Comparison of ENCODE assay signal across 28 mouse cellular contexts in the genomic region with DNA sequence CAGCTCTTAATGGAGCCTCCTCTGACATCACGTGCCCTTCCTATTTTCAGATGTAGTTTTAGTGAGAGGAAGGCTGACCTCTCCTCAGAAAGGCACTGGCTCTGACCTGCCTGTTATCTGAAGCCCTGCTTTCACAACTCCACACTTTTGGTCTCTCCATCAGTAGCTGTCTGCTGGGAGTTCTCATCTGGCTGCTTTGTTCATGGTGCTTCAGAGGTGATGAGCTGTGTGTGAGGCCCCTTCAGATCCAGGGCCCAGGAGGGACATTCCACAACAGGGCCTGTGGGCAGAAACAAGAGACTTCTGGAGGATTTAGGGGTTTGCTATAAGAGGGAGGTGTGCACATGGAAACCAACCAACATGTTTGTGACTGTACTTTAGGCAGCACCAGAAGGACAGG. TPM values are rescaled to one million over a fixed set of nuclear protein-coding genes. Genes with fewer than 3 reads are reported as not detected.
A peak's percentile ranks its signal among the peaks of the same experiment; 100 is the strongest.
DNase-seq lines count a peak whose midpoint lies in the region; ATAC-seq lines count a peak whose summit lies in the region.
"Had no signal": no experiment of that assay in that cellular context is flagged by ENCODE, and none has a peak within 500 bp of the region (broad histone marks: within the 10 kb centered on the region; RNA-seq: fewer than 3 reads in every experiment).

No protein-coding gene starts in this region.

- H3K9me3 ChIP-seq in midbrain, embryonic 11.5 days (ENCODE audit: control insufficient read depth, low read length), result no peaks in the 10 kb centered on the region
- no peaks in the 10 kb centered on the region for H3K9me3 ChIP-seq in midbrain, embryonic 13.5 days
- H3K9me3 ChIP-seq in heart, embryonic 13.5 days, result no peaks in the 10 kb centered on the region
- H3K9me3 ChIP-seq: embryonic facial prominence, embryonic 12.5 days; G1E; hindbrain, embryonic 12.5 days; limb, embryonic 12.5 days; liver, embryonic 15.5 days; midbrain, embryonic 10.5 days; neural tube, embryonic 13.5 days; stomach, embryonic 15.5 days had no signal

- H3K27me3 ChIP-seq in midbrain, embryonic 11.5 days (ENCODE audit: control insufficient read depth, insufficient read depth, low read length), result no peaks in the 10 kb centered on the region
- H3K27me3 ChIP-seq in midbrain, embryonic 13.5 days, result no peaks in the 10 kb centered on the region
- no peaks in the 10 kb centered on the region for H3K27me3 ChIP-seq in heart, embryonic 13.5 days (replicated peaks)
- H3K27me3 ChIP-seq: embryonic facial prominence, embryonic 12.5 days; hindbrain, embryonic 12.5 days; limb, embryonic 12.5 days; liver, embryonic 15.5 days; neural tube, embryonic 13.5 days; stomach, embryonic 15.5 days had no signal

- H3K4me3 ChIP-seq in midbrain, embryonic 11.5 days (ENCODE audit: low read depth, low read length), result no peak overlapping the region
- no peak overlapping the region for H3K4me3 ChIP-seq in midbrain, embryonic 13.5 days (replicated peaks)
- H3K4me3 ChIP-seq in heart, embryonic 13.5 days, result no peak overlapping the region
- H3K4me3 ChIP-seq: embryonic facial prominence, embryonic 12.5 days; hindbrain, embryonic 12.5 days; limb, embryonic 12.5 days; liver, embryonic 15.5 days; midbrain, embryonic 10.5 days; neural tube, embryonic 13.5 days; stomach, embryonic 15.5 days had no signal

- H3K4me2 ChIP-seq in midbrain, embryonic 11.5 days, result no peak overlapping the region
- H3K4me2 ChIP-seq in midbrain, embryonic 13.5 days (replicated peaks), result no peak overlapping the region
- H3K4me2 ChIP-seq in heart, embryonic 13.5 days, result peak overlapping the region; percentile 12; the same call in 1 of the 2 replicates
- H3K4me2 ChIP-seq: embryonic facial prominence, embryonic 12.5 days; hindbrain, embryonic 12.5 days; limb, embryonic 12.5 days; liver, embryonic 15.5 days; lung, embryonic 14.5 days; neural tube, embryonic 13.5 days; stomach, embryonic 15.5 days had no signal

- 96% methylated on average over 1 of the region's 1 CpGs for WGBS in midbrain, embryonic 11.5 days
- WGBS in midbrain, embryonic 13.5 days, result 79% methylated on average over 1 of the region's 1 CpGs
- WGBS in heart, embryonic 13.5 days, result 30% methylated on average over 1 of the region's 1 CpGs

- ATAC-seq in midbrain, embryonic 11.5 days (ENCODE audit: low FRiP score), result no peak
- ATAC-seq in midbrain, embryonic 13.5 days, result no peak
- peak; percentile 86; the same call in 1 of the 2 replicates for ATAC-seq in heart, embryonic 13.5 days (ENCODE audit: extremely low read depth, insufficient number of reproducible peaks, low FRiP score, low TSS enrichment)
- ATAC-seq: forebrain, embryonic 14.5 days; intestine, embryonic 16.5 days had no signal

- intact Hi-C loops in heart, postnatal 10 days (cut with DNase I), result loop anchor here (2.0 kb wide), 1 partner anchor 51 kb away; the partner anchor contains the start of gene Fhl2

- peak; percentile 37 for DNase-seq in midbrain, embryonic 11.5 days (ENCODE audit: low spot score, missing footprints)
- DNase-seq in heart, postnatal 10 days, result peak; percentile 78 to 82
- no peak for DNase-seq in kidney, adult 18-20 months
- DNase-seq in kidney, adult 8-10 months, result no peak
- no peak for DNase-seq in right cerebral cortex, postnatal 25 days
- DNase-seq: adrenal gland, postnatal 14 days; cerebellum, adult 11 months; cerebellum, adult 9-10 months; embryo, embryonic 11 days; gastrocnemius, postnatal 14 days; kidney, postnatal 14 days; lung, embryonic 14.5 days; lung, postnatal 14 days; right cerebral cortex, postnatal 14 days; thymus, postnatal 14 days had no signal

- H3K9ac ChIP-seq in midbrain, embryonic 11.5 days (ENCODE audit: low read length), result no peak overlapping the region
- no peak overlapping the region for H3K9ac ChIP-seq in midbrain, embryonic 13.5 days (replicated peaks)
- H3K9ac ChIP-seq in heart, embryonic 13.5 days, result no peak overlapping the region
- H3K9ac ChIP-seq: embryonic facial prominence, embryonic 12.5 days; hindbrain, embryonic 12.5 days; limb, embryonic 12.5 days; liver, embryonic 15.5 days; lung, embryonic 14.5 days; neural tube, embryonic 13.5 days; stomach, embryonic 15.5 days had no signal

- H3K27ac ChIP-seq in midbrain, embryonic 11.5 days (ENCODE audit: low read depth, low read length), result no peak overlapping the region
- H3K27ac ChIP-seq in midbrain, embryonic 13.5 days, result no peak overlapping the region
- peak overlapping the region; percentile 91 for H3K27ac ChIP-seq in heart, embryonic 13.5 days (replicated peaks)
- H3K27ac ChIP-seq: embryonic facial prominence, embryonic 12.5 days; hindbrain, embryonic 12.5 days; limb, embryonic 12.5 days; liver, embryonic 15.5 days; midbrain, embryonic 10.5 days; neural tube, embryonic 13.5 days; stomach, embryonic 15.5 days had no signal

- no peaks in the 10 kb centered on the region for H3K4me1 ChIP-seq in midbrain, embryonic 11.5 days (ENCODE audit: control insufficient read depth, insufficient read depth, low read length)
- H3K4me1 ChIP-seq in midbrain, embryonic 13.5 days (replicated peaks), result no peaks in the 10 kb centered on the region
- peaks cover 38% of the 10 kb centered on the region for H3K4me1 ChIP-seq in heart, embryonic 13.5 days
- H3K4me1 ChIP-seq: embryonic facial prominence, embryonic 12.5 days; hindbrain, embryonic 12.5 days; limb, embryonic 12.5 days; liver, embryonic 15.5 days; midbrain, embryonic 10.5 days; neural tube, embryonic 13.5 days; stomach, embryonic 15.5 days had no signal

- H3K36me3 ChIP-seq in midbrain, embryonic 11.5 days (ENCODE audit: control insufficient read depth, insufficient read depth, low read length), result no peaks in the 10 kb centered on the region
- H3K36me3 ChIP-seq in midbrain, embryonic 13.5 days, result no peaks in the 10 kb centered on the region
- H3K36me3 ChIP-seq in heart, embryonic 13.5 days, result no peaks in the 10 kb centered on the region
- H3K36me3 ChIP-seq: embryonic facial prominence, embryonic 12.5 days; G1E; hindbrain, embryonic 12.5 days; limb, embryonic 12.5 days; liver, embryonic 15.5 days; midbrain, embryonic 10.5 days; neural tube, embryonic 13.5 days; stomach, embryonic 15.5 days had no signal

RNA-seq across cellular contexts. Expression of gene Fhl2, which starts 50.8 kb away (rescaled TPM):
- 6.5 and 8.2 TPM in 2 replicates for polyA plus RNA-seq in midbrain, embryonic 11.5 days (2014; fragmentation: Nextera tagmentation; extraction: Ambion mirVana)
- polyA plus RNA-seq in midbrain, embryonic 13.5 days (2015; fragmentation: Nextera tagmentation; extraction: Ambion mirVana), result 10.2 and 11.2 TPM in 2 replicates
- 228 and 259 TPM in 2 replicates for polyA plus RNA-seq in heart, embryonic 13.5 days (2015; fragmentation: Nextera tagmentation; extraction: Ambion mirVana)
- total RNA-seq in heart, postnatal 10 days (2021), result 1,000 to 10,000 TPM; 1,415 to 1,605 TPM
- total RNA-seq: megakaryocyte progenitor cell, adult 5-6 weeks had no signal
- polyA plus RNA-seq: G1E had no signal

Comparison
In these comparisons a context has a peak if more than half of its experiments do, and no peak if none do; other contexts are left out.
1. DNase-seq: peak in midbrain, embryonic 11.5 days (single experiment) and heart, postnatal 10 days (2 of 2); none in kidney, adult 18-20 months (single experiment), kidney, adult 8-10 months (0 of 2) and right cerebral cortex, postnatal 25 days (single experiment).
2. RNA of gene Fhl2, which starts 50.8 kb away (polyA plus RNA-seq): 228 to 259 TPM in heart, embryonic 13.5 days; 10.2 to 11.2 TPM in midbrain, embryonic 13.5 days and 6.5 to 8.2 TPM in midbrain, embryonic 11.5 days; every median in the first group is over 10 times any median in the second.